ENCODE assay signal across 15 mouse cellular contexts in the genomic region with DNA sequence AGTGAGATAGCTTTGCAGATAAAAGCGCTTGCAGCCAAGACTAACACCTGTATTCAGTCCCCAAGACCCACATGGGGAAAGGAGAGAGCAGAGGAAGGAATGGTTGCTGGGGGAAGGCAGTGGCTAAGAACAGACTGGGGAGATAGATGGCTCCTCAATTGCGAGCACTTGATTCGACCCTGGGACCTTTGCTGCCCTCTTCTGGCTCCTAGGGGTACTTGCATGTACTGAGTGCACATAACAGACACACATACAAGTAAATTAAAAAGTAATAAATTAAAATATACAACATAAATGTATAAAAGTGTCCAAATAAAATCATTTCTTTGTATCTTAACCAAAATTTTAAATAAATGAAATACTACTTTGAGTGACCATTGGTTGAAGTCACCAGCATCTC.
DNase-seq lines count a peak whose midpoint lies in the region; ATAC-seq and TF ChIP-seq lines count a peak whose summit lies in the region.
"Had no signal": no experiment of that assay in that cellular context is flagged by ENCODE, and none has a peak within 500 bp of the region (broad histone marks: within the 10 kb centered on the region; RNA-seq: fewer than 3 reads in every experiment).

No protein-coding gene starts in this region.

- no peaks in the 10 kb centered on the region for H3K27me3 ChIP-seq in cerebellum, adult 2 months (ENCODE audit: control insufficient read depth, insufficient read depth, low read length)
- H3K27me3 ChIP-seq in liver, adult 2 months (ENCODE audit: control insufficient read depth, insufficient read depth, low read length), result no peaks in the 10 kb centered on the region
- H3K27me3 ChIP-seq in Patski, result no peaks in the 10 kb centered on the region
- H3K27me3 ChIP-seq: embryonic facial prominence, embryonic 12.5 days; kidney, embryonic 15.5 days; limb, embryonic 15.5 days had no signal

- H3K4me1 ChIP-seq in cerebellum, adult 2 months (ENCODE audit: control insufficient read depth, insufficient read depth, low read length), result no peaks in the 10 kb centered on the region
- no peaks in the 10 kb centered on the region for H3K4me1 ChIP-seq in liver, adult 2 months (ENCODE audit: control insufficient read depth, insufficient read depth, low read length)
- H3K4me1 ChIP-seq: embryonic facial prominence, embryonic 12.5 days; kidney, embryonic 15.5 days; limb, embryonic 15.5 days had no signal

- no peak overlapping the region for H3K27ac ChIP-seq in cerebellum, adult 2 months (ENCODE audit: insufficient read depth, low read length)
- no peak overlapping the region for H3K27ac ChIP-seq in liver, adult 2 months (replicated peaks; ENCODE audit: insufficient read depth, low read depth, low read length)
- H3K27ac ChIP-seq: embryonic facial prominence, embryonic 12.5 days; kidney, embryonic 15.5 days; limb, embryonic 15.5 days had no signal

- H3K36me3 ChIP-seq in liver, adult 2 months (ENCODE audit: control insufficient read depth, insufficient read depth, low read length), result no peaks in the 10 kb centered on the region
- H3K36me3 ChIP-seq: embryonic facial prominence, embryonic 12.5 days; kidney, embryonic 15.5 days; limb, embryonic 15.5 days had no signal

- H3K79me2 ChIP-seq in liver, adult 2 months (ENCODE audit: control insufficient read depth, insufficient read depth, low read length), result no peaks in the 10 kb centered on the region

- no peak overlapping the region for H3K9ac ChIP-seq in liver, adult 2 months (ENCODE audit: low read depth, low read length)
- H3K9ac ChIP-seq: embryonic facial prominence, embryonic 12.5 days; kidney, embryonic 15.5 days; limb, embryonic 15.5 days had no signal

- peak; percentile 27; the same call in 1 of the 2 replicates for TF ChIP-seq CTCF in cerebellum, adult 2 months (IDR thresholded peaks at IDR 0.05; ENCODE audit: borderline replicate concordance, insufficient read depth, low read depth, low read length)
- TF ChIP-seq CTCF in liver, adult 2 months (IDR thresholded peaks at IDR 0.05; ENCODE audit: low read depth, low read length), result peak; percentile 41
- peak; percentile 49 for TF ChIP-seq CTCF in Patski (IDR thresholded peaks at IDR 0.05)

- CTCF ChIA-PET in Patski (lab: Charles Lee), result no interaction called here

- ATAC-seq in cerebellum, adult (ENCODE audit: insufficient number of reproducible peaks, low FRiP score, low TSS enrichment), result no peak
- no peak for ATAC-seq in Patski
- ATAC-seq: inflammation-experienced regulatory T-cells, adult 6 months had no signal

- in situ Hi-C loops in Patski (cut with MboI; ENCODE audit: low pct_unique_long_range_greater_than_20kb), result no loop called here

- TF ChIP-seq POLR2A in cerebellum, adult 2 months (IDR thresholded peaks at IDR 0.05; ENCODE audit: borderline replicate concordance, insufficient read depth, low read length), result no peak
- TF ChIP-seq POLR2A in liver, adult 2 months (IDR thresholded peaks at IDR 0.05; ENCODE audit: extremely low read depth, insufficient read depth, low read length), result no peak

- POLR2A ChIA-PET in Patski (lab: Charles Lee), result no interaction called here

- no peak for DNase-seq in cerebellum, adult 2 months
- DNase-seq in liver, adult 2 months (ENCODE audit: extremely low read depth, low read depth, low spot score), result peak; percentile 12
- no peak for DNase-seq in liver
- DNase-seq in 416B (ENCODE audit: low read depth), result peak; percentile 19
- no peak for DNase-seq in Patski (ENCODE audit: low read depth, low spot score)
- no peak for DNase-seq in thymus, postnatal 10 days (ENCODE audit: low spot score in 2 of 2)
- no peak for DNase-seq in cerebellum, postnatal 25 days
- DNase-seq: B cell, adult 2 months; cerebellum, adult 9-10 months; lung, postnatal 14 days had no signal

- 92% methylated on average over 3 of the region's 3 CpGs for WGBS in cerebellum, adult 2 months
- 73% methylated on average over 3 of the region's 3 CpGs for WGBS in liver, adult 2 months

- H3K4me3 ChIP-seq in cerebellum, adult 2 months (replicated peaks; ENCODE audit: insufficient read depth, low read depth, low read length), result no peak overlapping the region
- H3K4me3 ChIP-seq in liver, adult 2 months (ENCODE audit: insufficient read depth, low read depth, low read length), result no peak overlapping the region
- H3K4me3 ChIP-seq: embryonic facial prominence, embryonic 12.5 days; kidney, embryonic 15.5 days; limb, embryonic 15.5 days had no signal

Comparison
In these comparisons a context has a peak if more than half of its experiments do, and no peak if none do; other contexts are left out.
1. DNase-seq: peak in liver, adult 2 months (single experiment) and 416B (single experiment); none in cerebellum, adult 2 months (0 of 2), liver (single experiment), Patski (single experiment), thymus, postnatal 10 days (0 of 2) and cerebellum, postnatal 25 days (0 of 2).
2. Peak in every context shown above with its lines, with median percentiles within 50 percentile points of each other: CTCF ChIP-seq.